Mouse (Mus musculus): ENCODE measurements around the gene B4galnt4. TPM values are rescaled to one million over a fixed set of nuclear protein-coding genes. Genes with fewer than 3 reads are reported as not detected.
A peak's percentile ranks its signal among the peaks of the same experiment; 100 is the strongest.

B4galnt4 gene
- polyA plus RNA-seq, 1 experiment from 2014 or later = 12.7 TPM

GRCm38 (mm10) chr7:141093950-141094349 is 33.0 kb downstream of the B4galnt4 start:
- 86% methylated on average over 6 of the region's 6 CpGs for WGBS
- H3K27ac ChIP-seq = no peak overlapping the region
- H3K27me3 ChIP-seq (ENCODE audit: insufficient read depth, poor library complexity, severe bottlenecking) = peaks cover 93% of the 10 kb centered on the region

DNA sequence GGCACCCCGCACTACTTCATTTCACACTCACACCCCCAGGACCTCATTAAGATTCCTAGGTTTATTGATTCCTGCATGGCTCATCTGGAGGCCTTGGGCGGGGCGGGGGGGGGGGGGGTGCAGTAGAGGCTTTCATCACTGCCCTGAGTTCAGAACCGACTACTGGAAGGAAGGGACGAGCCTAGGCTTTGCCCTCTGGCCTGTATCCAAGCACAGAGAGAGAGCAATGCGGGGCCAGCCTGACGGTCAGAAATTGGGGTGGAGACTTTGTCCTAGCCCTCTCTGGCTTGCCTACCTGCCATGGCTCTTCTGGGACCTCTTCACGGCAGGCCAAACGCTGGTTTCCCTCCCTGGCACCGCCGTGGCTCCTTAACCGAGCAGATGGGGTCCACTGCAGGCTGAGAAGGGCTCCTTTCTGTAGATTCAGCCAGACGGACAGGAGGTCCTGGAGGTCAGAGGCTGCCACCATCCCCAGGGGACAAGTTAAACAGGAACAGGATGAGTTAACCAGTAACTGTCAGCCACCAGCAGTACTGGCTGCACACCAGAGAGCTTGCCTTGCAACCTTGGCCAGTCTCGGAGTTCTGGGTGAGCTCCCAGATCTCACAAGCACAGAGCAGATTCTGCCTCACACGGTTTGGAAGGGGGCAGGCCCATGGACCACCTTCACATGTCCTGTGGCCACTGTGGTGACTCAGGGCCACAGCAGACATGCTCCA is 33.7 kb downstream of the B4galnt4 start:
- Histone ChIP-seq H3K27ac (no peak overlapping the region), H3K9me3 (no peaks in the 10 kb centered on the region), H3K4me1 (peaks cover 32% of the 10 kb centered on the region), H3K27me3 (ENCODE audit: insufficient read depth, poor library complexity, severe bottlenecking) (peaks cover 93% of the 10 kb centered on the region), H3K36me3 (no peaks in the 10 kb centered on the region), H3K4me3 (no peak overlapping the region)
- 66% methylated on average over 15 of the region's 15 CpGs for WGBS
- DNase-seq (ENCODE audit: low spot score) = no peak

More at GRCm38 (mm10) chr7:141093950-141094349, 33.0 kb downstream of the B4galnt4 start:
- H3K4me1 ChIP-seq = peaks cover 31% of the 10 kb centered on the region
- H3K9me3 ChIP-seq = no peaks in the 10 kb centered on the region
- no peak overlapping the region for H3K4me3 ChIP-seq
- DNase-seq (ENCODE audit: low spot score) = no peak
- no peaks in the 10 kb centered on the region for H3K36me3 ChIP-seq

- Histone ChIP-seq H3K36me3 (no peaks in the 10 kb centered on the region), H3K4me3 (peak overlapping the region; percentile 3), H3K9me3 (no peaks in the 10 kb centered on the region), H3K4me1 (peaks cover 41% of the 10 kb centered on the region), H3K27me3 (ENCODE audit: insufficient read depth, poor library complexity, severe bottlenecking) (peaks cover 93% of the 10 kb centered on the region), H3K27ac (peak overlapping the region; percentile 32; the same call in 1 of the 2 replicates)
- no peak for DNase-seq (ENCODE audit: low spot score)
- WGBS = 77% methylated on average over 6 of the region's 6 CpGs
Observed at GRCm38 (mm10) chr7:141096021-141096420, 35.1 kb downstream of the B4galnt4 start.

DNA sequence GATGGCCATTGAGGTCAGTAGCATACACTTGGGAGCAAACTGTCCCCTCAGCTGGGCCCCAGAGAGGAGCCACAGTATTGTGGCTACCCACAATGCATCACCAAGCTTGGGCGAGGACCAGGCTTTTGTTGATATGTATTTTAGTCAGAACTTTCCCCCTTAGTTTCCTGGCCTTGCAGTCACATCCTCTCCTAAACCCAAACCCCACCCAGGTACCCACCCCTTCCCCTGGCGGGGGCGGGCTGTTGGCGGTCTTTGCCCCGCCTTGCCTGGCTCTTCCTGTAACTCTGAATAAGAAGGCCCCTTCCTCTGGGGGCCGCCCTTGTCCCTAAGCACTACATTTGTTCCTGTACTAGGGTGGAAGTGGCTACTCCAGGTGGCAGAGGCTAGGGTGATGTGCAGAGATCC is 35.7 kb downstream of the B4galnt4 start:
- Histone ChIP-seq H3K27ac (peak overlapping the region; percentile 32), H3K9me3 (no peaks in the 10 kb centered on the region), H3K4me3 (peak overlapping the region; percentile 3), H3K27me3 (ENCODE audit: insufficient read depth, poor library complexity, severe bottlenecking) (peaks cover 93% of the 10 kb centered on the region), H3K4me1 (peaks cover 40% of the 10 kb centered on the region), H3K36me3 (no peaks in the 10 kb centered on the region)
- no peak for DNase-seq (ENCODE audit: low spot score)
- whole genome bisulfite sequencing = 35% methylated on average over 6 of the region's 6 CpGs

GRCm38 (mm10) chr7:141097177-141097576 is 36.3 kb downstream of the B4galnt4 start:
- no peaks in the 10 kb centered on the region for H3K9me3 ChIP-seq
- H3K27ac ChIP-seq = peak overlapping the region; percentile 32
- H3K4me3 ChIP-seq = no peak overlapping the region
- H3K4me1 ChIP-seq = peaks cover 35% of the 10 kb centered on the region
- H3K27me3 ChIP-seq (ENCODE audit: insufficient read depth, poor library complexity, severe bottlenecking) = peaks cover 93% of the 10 kb centered on the region
- DNase-seq (ENCODE audit: low spot score) = no peak
- WGBS = 76% methylated on average over 5 of the region's 5 CpGs
- H3K36me3 ChIP-seq = no peaks in the 10 kb centered on the region

DNA sequence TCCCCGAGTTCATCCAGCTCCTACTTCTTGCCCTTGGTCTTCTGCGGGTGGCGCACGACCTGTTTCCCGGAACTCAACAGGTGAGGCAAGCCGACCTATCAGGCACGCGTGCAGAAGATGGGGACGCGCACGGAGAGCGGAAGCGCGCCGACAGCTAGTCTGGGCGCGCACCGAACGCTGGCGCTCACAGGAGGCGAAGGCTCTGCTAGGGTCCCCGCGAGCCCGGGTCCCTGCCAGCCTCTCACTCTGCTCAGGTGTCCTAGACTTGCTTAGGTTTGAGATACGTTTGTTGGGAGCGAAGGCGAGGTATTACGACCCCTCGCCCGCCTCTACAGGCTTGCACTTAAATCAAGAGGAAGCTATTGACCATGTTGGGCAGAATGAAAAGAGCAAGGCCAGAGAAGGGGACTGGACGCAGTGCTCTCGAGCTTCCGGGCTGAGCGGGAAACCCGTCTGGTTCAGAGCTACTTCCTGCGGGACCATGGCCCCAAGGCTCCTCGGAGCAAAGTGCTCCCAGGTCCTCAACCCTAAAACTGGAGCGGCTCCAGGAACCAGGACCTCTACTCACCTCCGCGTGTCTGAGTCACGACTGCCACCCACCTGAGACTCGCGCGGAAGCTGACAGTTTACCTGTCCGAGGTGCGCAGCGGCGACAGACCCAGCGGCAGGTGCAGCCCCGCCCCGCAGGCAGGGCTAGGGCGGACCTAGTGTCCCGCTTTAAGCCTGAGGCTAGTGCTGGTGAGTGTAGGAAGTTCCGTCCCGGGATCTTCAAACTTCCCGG is 39.2 kb downstream of the B4galnt4 start, which contains the start of gene Sigirr:
Gene Sigirr (minus strand): TSS at position 662 of the 781 bp plus-strand sequence.
- DNase-seq (ENCODE audit: low spot score) = no peak
- Histone ChIP-seq H3K4me3 (peak within 1 kb of the TSS; percentile 67), H3K36me3 (no peaks in the 10 kb centered on the region), H3K27me3 (ENCODE audit: insufficient read depth, poor library complexity, severe bottlenecking) (peaks cover 86% of the 10 kb centered on the region), H3K4me1 (peaks cover 26% of the 10 kb centered on the region), H3K9me3 (no peaks in the 10 kb centered on the region), H3K27ac (peak within 1 kb of the TSS; percentile 62)
- 1% methylated on average over 56 of the region's 56 CpGs for WGBS

DNA sequence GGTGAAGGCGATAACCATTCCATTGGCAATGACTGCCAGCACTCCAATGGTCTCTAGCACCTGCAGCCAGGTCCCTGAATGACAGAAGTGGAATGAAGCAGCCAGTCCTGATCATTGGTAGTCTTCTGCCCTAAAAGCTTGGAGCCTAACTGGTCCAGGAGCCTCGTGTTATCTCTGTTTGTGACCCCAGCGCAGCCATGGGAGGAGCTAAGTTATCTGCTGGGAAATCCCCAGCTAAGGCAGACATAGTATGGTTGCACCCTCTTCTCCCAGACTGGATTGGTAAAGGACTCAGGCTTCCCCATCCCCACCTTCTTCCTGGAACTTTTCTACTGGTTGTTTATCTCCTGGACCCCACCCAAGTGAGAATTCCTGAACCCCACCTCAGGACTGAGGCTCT is 42.3 kb downstream of the B4galnt4 start:
- Histone ChIP-seq H3K36me3 (no peaks in the 10 kb centered on the region), H3K4me1 (peaks cover 12% of the 10 kb centered on the region), H3K4me3 (no peak overlapping the region), H3K9me3 (no peaks in the 10 kb centered on the region), H3K27ac (no peak overlapping the region), H3K27me3 (ENCODE audit: insufficient read depth, poor library complexity, severe bottlenecking) (peaks cover 69% of the 10 kb centered on the region)
- 56% methylated on average over 3 of the region's 3 CpGs for WGBS
- no peak for DNase-seq (ENCODE audit: low spot score)

DNA sequence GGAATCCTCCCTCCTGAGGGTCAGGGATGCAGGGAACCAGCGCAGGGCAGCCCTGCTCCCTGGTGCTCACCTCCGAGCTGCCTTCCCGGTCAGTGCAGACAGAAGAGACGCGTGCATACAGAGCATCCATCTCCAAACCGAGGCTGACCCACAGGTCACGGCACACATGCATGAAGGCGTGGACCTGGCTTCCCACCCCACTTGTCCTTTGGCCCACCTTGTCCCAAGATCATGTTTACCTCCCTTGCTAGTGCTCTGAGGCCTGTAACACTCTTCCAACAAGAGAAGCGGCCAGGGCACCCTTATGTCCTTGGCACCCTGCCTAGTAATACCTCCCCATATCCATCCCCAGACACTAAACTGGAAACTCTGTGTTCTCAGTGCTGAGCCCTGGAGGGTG is 55.0 kb downstream of the B4galnt4 start:
- Histone ChIP-seq H3K4me1 (peaks cover 8% of the 10 kb centered on the region; the same call in 1 of the 2 replicates), H3K27me3 (ENCODE audit: insufficient read depth, poor library complexity, severe bottlenecking) (peaks cover 48% of the 10 kb centered on the region), H3K9me3 (no peaks in the 10 kb centered on the region), H3K27ac (no peak overlapping the region), H3K4me3 (no peak overlapping the region), H3K36me3 (no peaks in the 10 kb centered on the region)
- 81% methylated on average over 9 of the region's 9 CpGs for WGBS
- no peak for DNase-seq (ENCODE audit: low spot score)

DNA sequence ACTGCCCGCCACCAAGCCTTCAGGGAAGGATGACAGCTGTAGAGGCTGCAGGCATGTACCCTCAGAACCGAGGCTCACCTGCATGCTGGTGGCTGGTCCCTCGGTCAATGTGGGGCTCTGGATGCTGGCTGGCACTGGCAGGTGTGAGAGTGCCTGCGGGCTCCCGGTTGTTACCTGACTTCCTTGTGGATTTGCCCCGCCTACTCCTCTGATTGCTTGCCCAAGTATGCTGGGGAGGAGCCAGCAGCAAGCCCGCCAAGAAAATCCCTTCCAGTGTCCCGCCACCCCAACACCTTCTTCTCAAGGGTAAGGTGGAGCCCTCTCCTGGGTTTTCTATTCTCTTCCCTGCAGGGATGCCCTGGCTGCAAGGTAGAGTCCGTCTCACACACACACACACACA is 56.7 kb downstream of the B4galnt4 start, which contains the start of gene Ano9:
Gene Ano9 (minus strand): TSS at position 171 of the 400 bp plus-strand sequence.
- DNase-seq (ENCODE audit: low spot score) = no peak
- Histone ChIP-seq H3K27ac (no peak within 1 kb of the TSS), H3K27me3 (ENCODE audit: insufficient read depth, poor library complexity, severe bottlenecking) (peaks cover 48% of the 10 kb centered on the region), H3K4me1 (peaks cover 13% of the 10 kb centered on the region), H3K4me3 (0 out of 2 replicates have a peak within 1 kb of the TSS, but pooled peaks have one; percentile 13), H3K9me3 (no peaks in the 10 kb centered on the region), H3K36me3 (no peaks in the 10 kb centered on the region)
- WGBS = 11% methylated on average over 9 of the region's 9 CpGs

GRCm38 (mm10) chr7:141119487-141119886 is 58.6 kb downstream of the B4galnt4 start:
- DNase-seq (ENCODE audit: low spot score) = no peak
- no peak overlapping the region for H3K27ac ChIP-seq
- peaks cover 22% of the 10 kb centered on the region for H3K4me1 ChIP-seq
- 55% methylated on average over 3 of the region's 3 CpGs for WGBS
- no peak overlapping the region for H3K4me3 ChIP-seq
- no peaks in the 10 kb centered on the region for H3K9me3 ChIP-seq
- peaks cover 39% of the 10 kb centered on the region for H3K27me3 ChIP-seq (ENCODE audit: insufficient read depth, poor library complexity, severe bottlenecking)
- no peaks in the 10 kb centered on the region for H3K36me3 ChIP-seq

DNA sequence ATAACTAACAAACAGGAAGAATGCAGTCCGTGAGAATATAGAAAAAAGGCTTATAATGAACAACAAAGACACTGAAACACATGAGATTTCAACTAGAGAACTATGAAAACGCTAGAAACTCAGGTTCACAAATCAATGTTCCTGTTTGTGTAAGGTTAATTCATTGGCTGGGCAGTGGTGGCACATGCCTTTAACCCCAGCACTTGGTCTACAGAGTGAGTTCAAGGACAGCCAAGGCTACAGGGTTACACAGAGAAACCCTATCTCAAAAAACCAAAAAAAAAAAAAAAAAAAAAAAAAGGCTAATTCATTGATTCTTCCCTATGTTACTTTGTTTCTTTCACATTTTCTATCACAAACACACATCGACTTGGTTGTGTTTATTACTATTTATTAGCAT is 59.7 kb downstream of the B4galnt4 start:
- DNase-seq (ENCODE audit: low spot score) = no peak
- H3K27ac ChIP-seq = no peak overlapping the region
- H3K27me3 ChIP-seq (ENCODE audit: insufficient read depth, poor library complexity, severe bottlenecking) = peaks cover 28% of the 10 kb centered on the region
- no peaks in the 10 kb centered on the region for H3K36me3 ChIP-seq
- WGBS = 83% methylated on average over 3 of the region's 3 CpGs
- no peak overlapping the region for H3K4me3 ChIP-seq
- H3K4me1 ChIP-seq = peaks cover 22% of the 10 kb centered on the region
- H3K9me3 ChIP-seq = no peaks in the 10 kb centered on the region

- Histone ChIP-seq H3K27ac (no peak overlapping the region), H3K27me3 (ENCODE audit: insufficient read depth, poor library complexity, severe bottlenecking) (peaks cover 24% of the 10 kb centered on the region), H3K4me1 (peaks cover 22% of the 10 kb centered on the region), H3K4me3 (no peak overlapping the region), H3K36me3 (no peaks in the 10 kb centered on the region), H3K9me3 (no peaks in the 10 kb centered on the region)
- DNase-seq (ENCODE audit: low spot score) = no peak
- WGBS = 66% methylated on average over 5 of the region's 5 CpGs
Observed at GRCm38 (mm10) chr7:141121051-141121531, 60.2 kb downstream of the B4galnt4 start.

Measured in heart, embryonic 10.5 days (tissue).